In the genomic region with DNA sequence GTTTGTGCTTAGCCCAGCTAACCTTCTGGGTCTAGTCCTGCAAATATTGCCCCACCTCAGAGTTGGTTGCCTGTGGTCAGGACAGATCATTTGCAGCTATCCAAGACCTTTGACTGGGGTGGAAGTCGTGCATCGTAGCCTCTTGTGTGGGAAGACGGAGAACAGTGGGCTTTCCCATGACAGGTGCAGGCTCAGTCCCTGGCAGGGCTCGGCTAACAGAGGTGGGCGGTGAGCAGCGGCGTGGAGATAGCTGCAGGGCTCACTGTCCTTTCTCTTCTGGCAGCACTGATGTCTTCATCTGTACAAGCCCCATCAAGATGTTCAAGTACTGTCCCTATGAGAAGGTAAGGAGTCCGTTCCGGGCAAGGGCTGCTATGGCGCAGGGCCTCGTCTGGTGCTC, we compare ENCODE assay signal across 29 mouse cellular contexts. TPM values are rescaled to one million over a fixed set of nuclear protein-coding genes. Genes with fewer than 3 reads are reported as not detected.
A peak's percentile ranks its signal among the peaks of the same experiment; 100 is the strongest.
DNase-seq lines count a peak whose midpoint lies in the region; ATAC-seq and TF ChIP-seq lines count a peak whose summit lies in the region.
"Had no signal": no experiment of that assay in that cellular context is flagged by ENCODE, and none has a peak within 500 bp of the region (broad histone marks: within the 10 kb centered on the region; RNA-seq: fewer than 3 reads in every experiment).

No protein-coding gene starts in this region.

- H3K9me3 ChIP-seq in midbrain, embryonic 12.5 days: no peaks in the 10 kb centered on the region
- H3K9me3 ChIP-seq in midbrain, embryonic 14.5 days (ENCODE audit: control insufficient read depth, low read length): no peaks in the 10 kb centered on the region
- H3K9me3 ChIP-seq in E14TG2a.4 (ENCODE audit: low read length): no peaks in the 10 kb centered on the region
- no peaks in the 10 kb centered on the region for H3K9me3 ChIP-seq in hindbrain, embryonic 11.5 days (ENCODE audit: control insufficient read depth, low read length)
- H3K9me3 ChIP-seq: forebrain, embryonic 13.5 days; heart, embryonic 13.5 days; neural tube, embryonic 15.5 days had no signal

- TF ChIP-seq CTCF in layer of hippocampus, adult 2 months (conservative IDR thresholded peaks at IDR 0.05): no peak
- no peak for TF ChIP-seq CTCF in E14TG2a.4 (conservative IDR thresholded peaks at IDR 0.05; ENCODE audit: low read length)

- no peaks in the 10 kb centered on the region for H3K27me3 ChIP-seq in midbrain, embryonic 12.5 days
- H3K27me3 ChIP-seq in midbrain, embryonic 14.5 days (ENCODE audit: control insufficient read depth, insufficient read depth, low read length): no peaks in the 10 kb centered on the region
- no peaks in the 10 kb centered on the region for H3K27me3 ChIP-seq in E14TG2a.4 (ENCODE audit: insufficient read depth, low read length)
- no peaks in the 10 kb centered on the region for H3K27me3 ChIP-seq in hindbrain, embryonic 11.5 days (ENCODE audit: control insufficient read depth, insufficient read depth, low read length)
- H3K27me3 ChIP-seq: forebrain, embryonic 13.5 days; heart, embryonic 13.5 days; neural tube, embryonic 15.5 days had no signal

- no peak overlapping the region for H3K4me2 ChIP-seq in midbrain, embryonic 12.5 days (replicated peaks)
- H3K4me2 ChIP-seq in midbrain, embryonic 14.5 days (ENCODE audit: low read length): no peak overlapping the region
- H3K4me2 ChIP-seq in hindbrain, embryonic 11.5 days (replicated peaks; ENCODE audit: low read depth, low read length): no peak overlapping the region
- H3K4me2 ChIP-seq: forebrain, embryonic 13.5 days; heart, embryonic 13.5 days; neural tube, embryonic 15.5 days had no signal

- peaks cover 3% of the 10 kb centered on the region; the same call in 1 of the 2 replicates for H3K4me1 ChIP-seq in midbrain, embryonic 12.5 days
- 0 out of 2 replicates have a peak, but pooled peaks cover 4% of the 10 kb centered on the region for H3K4me1 ChIP-seq in midbrain, embryonic 14.5 days (ENCODE audit: control insufficient read depth, insufficient read depth, low read length)
- peaks cover 38% of the 10 kb centered on the region for H3K4me1 ChIP-seq in E14TG2a.4 (replicated peaks; ENCODE audit: low read depth, low read length)
- no peaks in the 10 kb centered on the region for H3K4me1 ChIP-seq in hindbrain, embryonic 11.5 days (replicated peaks; ENCODE audit: control insufficient read depth, insufficient read depth, low read length)
- H3K4me1 ChIP-seq: forebrain, embryonic 13.5 days; heart, embryonic 13.5 days had no signal

- no peak overlapping the region for H3K4me3 ChIP-seq in layer of hippocampus, adult 2 months
- no peak overlapping the region for H3K4me3 ChIP-seq in midbrain, embryonic 12.5 days
- H3K4me3 ChIP-seq in midbrain, embryonic 14.5 days (replicated peaks; ENCODE audit: low read depth, low read length): no peak overlapping the region
- H3K4me3 ChIP-seq in E14TG2a.4 (replicated peaks; ENCODE audit: low read length): peak overlapping the region; percentile 37; the same call in 1 of the 2 replicates
- H3K4me3 ChIP-seq in hindbrain, embryonic 11.5 days (ENCODE audit: low read depth, low read length): no peak overlapping the region
- H3K4me3 ChIP-seq: forebrain, embryonic 13.5 days; heart, embryonic 13.5 days; neural tube, embryonic 15.5 days had no signal

- no peak for ATAC-seq in midbrain, embryonic 12.5 days (ENCODE audit: low FRiP score, low read depth)
- no peak for ATAC-seq in midbrain, embryonic 14.5 days (ENCODE audit: low FRiP score, low TSS enrichment)
- ATAC-seq in hindbrain, embryonic 11.5 days (ENCODE audit: low FRiP score): no peak
- ATAC-seq: activated CD4-positive, CD25-positive, alpha-beta regulatory T cell, adult 4 months; forebrain, embryonic 13.5 days; intestine, embryonic 16.5 days had no signal

- peak overlapping the region; percentile 28; the same call in 1 of the 2 replicates for H3K27ac ChIP-seq in layer of hippocampus, adult 2 months
- H3K27ac ChIP-seq in midbrain, embryonic 12.5 days (replicated peaks): 0 out of 2 replicates have a peak overlapping the region, but pooled peaks have one; percentile 4
- no peak overlapping the region for H3K27ac ChIP-seq in midbrain, embryonic 14.5 days (replicated peaks; ENCODE audit: low read depth, low read length)
- H3K27ac ChIP-seq in hindbrain, embryonic 11.5 days (ENCODE audit: low read depth, low read length): no peak overlapping the region
- H3K27ac ChIP-seq: forebrain, embryonic 13.5 days; heart, embryonic 13.5 days; liver, embryonic 14.5 days; macrophage; neural tube, embryonic 15.5 days had no signal

- H3K9ac ChIP-seq in midbrain, embryonic 12.5 days (replicated peaks): no peak overlapping the region
- no peak overlapping the region for H3K9ac ChIP-seq in midbrain, embryonic 14.5 days (replicated peaks; ENCODE audit: low read length)
- no peak overlapping the region for H3K9ac ChIP-seq in hindbrain, embryonic 11.5 days (ENCODE audit: low read depth, low read length)
- H3K9ac ChIP-seq: forebrain, embryonic 13.5 days; heart, embryonic 13.5 days; liver, embryonic 14.5 days; neural tube, embryonic 15.5 days had no signal

- no peak for DNase-seq in layer of hippocampus, adult 2 months (ENCODE audit: low spot score in 2 of 2)
- DNase-seq in layer of hippocampus, adult 8-10 months (ENCODE audit: low spot score in 2 of 2): no peak
- no peak for DNase-seq in midbrain, embryonic 14.5 days
- peak; percentile 35 for DNase-seq in brain, adult 2 months (ENCODE audit: low read depth, low spot score)
- no peak for DNase-seq in hindbrain, embryonic 11.5 days (ENCODE audit: low spot score)
- DNase-seq: adrenal gland, adult 2 months; adrenal gland, postnatal 36 days; B cell, adult 2 months; cerebellum, adult 2 months; cerebellum, postnatal 14 days; gastrocnemius, postnatal 10 days; heart, postnatal 10 days; kidney, adult 8-10 months; kidney, postnatal 14 days; liver; lung, adult 2 months; lung, postnatal 10 days; retina, postnatal 1 day; thymus, adult 2 months; thymus, postnatal 36 days had no signal

- 80% methylated on average over 11 of the region's 11 CpGs for WGBS in midbrain, embryonic 12.5 days
- WGBS in midbrain, embryonic 14.5 days: 76% methylated on average over 11 of the region's 11 CpGs
- 86% methylated on average over 11 of the region's 11 CpGs for WGBS in hindbrain, embryonic 11.5 days

- peaks cover 5% of the 10 kb centered on the region for H3K36me3 ChIP-seq in midbrain, embryonic 12.5 days
- H3K36me3 ChIP-seq in midbrain, embryonic 14.5 days (ENCODE audit: control insufficient read depth, insufficient read depth, low read length): peaks cover 8% of the 10 kb centered on the region; the same call in 1 of the 2 replicates
- no peaks in the 10 kb centered on the region for H3K36me3 ChIP-seq in E14TG2a.4 (ENCODE audit: insufficient read depth, low read length)
- no peaks in the 10 kb centered on the region for H3K36me3 ChIP-seq in hindbrain, embryonic 11.5 days (ENCODE audit: control insufficient read depth, insufficient read depth, low read length)

RNA-seq across cellular contexts. Expression of gene Cops3, which starts 20.8 kb away (rescaled TPM):
- total RNA-seq in layer of hippocampus, adult 2 months (2021): 10 to 100 TPM; 75.1 to 80.5 TPM
- total RNA-seq in layer of hippocampus, adult 8-10 months (2022): 10 to 100 TPM; 71.8 to 82.2 (median 78.1) TPM
- 222 and 224 TPM in 2 replicates for polyA plus RNA-seq in midbrain, embryonic 12.5 days (2016; fragmentation: Nextera tagmentation; extraction: Ambion mirVana)
- polyA plus RNA-seq in midbrain, embryonic 14.5 days (2014; fragmentation: Nextera tagmentation; extraction: Ambion mirVana): 200 and 213 TPM in 2 replicates
- 246 and 254 TPM in 2 replicates for polyA plus RNA-seq in hindbrain, embryonic 11.5 days (2014; fragmentation: Nextera tagmentation; extraction: Ambion mirVana)

RNA-seq across cellular contexts. Expression of gene Nt5m, which starts 21.2 kb away (rescaled TPM):
- total RNA-seq in layer of hippocampus, adult 2 months (2021): 10 to 100 TPM; 56.1 to 59.6 TPM
- 10 to 100 TPM; 44.6 to 62.9 (median 51.3) TPM for total RNA-seq in layer of hippocampus, adult 8-10 months (2022)
- polyA plus RNA-seq in midbrain, embryonic 12.5 days (2016; fragmentation: Nextera tagmentation; extraction: Ambion mirVana): 43.0 and 47.6 TPM in 2 replicates
- polyA plus RNA-seq in midbrain, embryonic 14.5 days (2014; fragmentation: Nextera tagmentation; extraction: Ambion mirVana): 68.2 and 73.5 TPM in 2 replicates
- 37.8 and 42.6 TPM in 2 replicates for polyA plus RNA-seq in hindbrain, embryonic 11.5 days (2014; fragmentation: Nextera tagmentation; extraction: Ambion mirVana)

RNA-seq across cellular contexts. Expression of gene Flcn, which starts 50.7 kb away (rescaled TPM):
- total RNA-seq in layer of hippocampus, adult 2 months (2021): 10 to 100 TPM; 44.8 to 46.9 TPM
- 10 to 100 TPM; 46.7 to 47.9 (median 47.2) TPM for total RNA-seq in layer of hippocampus, adult 8-10 months (2022)
- 35.7 and 37.4 TPM in 2 replicates for polyA plus RNA-seq in midbrain, embryonic 12.5 days (2016; fragmentation: Nextera tagmentation; extraction: Ambion mirVana)
- polyA plus RNA-seq in midbrain, embryonic 14.5 days (2014; fragmentation: Nextera tagmentation; extraction: Ambion mirVana): 35.9 and 41.1 TPM in 2 replicates
- 25.9 and 26.4 TPM in 2 replicates for polyA plus RNA-seq in hindbrain, embryonic 11.5 days (2014; fragmentation: Nextera tagmentation; extraction: Ambion mirVana)

Comparison
In these comparisons a context has a peak if more than half of its experiments do, and no peak if none do; other contexts are left out.
1. H3K27ac ChIP-seq: peak in layer of hippocampus, adult 2 months (single experiment) and midbrain, embryonic 12.5 days (single experiment); none in midbrain, embryonic 14.5 days (single experiment) and hindbrain, embryonic 11.5 days (single experiment).